Mouse (Mus musculus) mouse embryonic stem cell (cell line): ENCODE measurements at regions not wholly inside any gene's neighbourhood (a gene's known extent, or its start where the extent isn't known, plus 50 kb on each side); places are given as distances from the start of the nearest gene placed in this dataset.
"Not testable (repeated sequence)": the region's sequence is repeated elsewhere in the genome, so short reads cannot be mapped to it uniquely, and the experiment has no call there.

Experiments
- in situ Hi-C, 2 experiments: fragments of 300-500 bp; cut with MboI; formaldehyde crosslinking; loops; 1 replicate in 1 of 2; 3 replicates in 1 of 2; pipeline ENCODE4 v1.14.3; 2019 to 2020; ENCODE audit warnings: low sequenced_read_pairs in 2 of 2, low pct_unique_long_range_greater_than_20kb in 1 of 2, mixed read lengths in 1 of 2; ENCODE audit not compliant: unreplicated experiment in 1 of 2

- in situ Hi-C loops: not testable (repeated sequence)
Observed at GRCm38 (mm10) chr6:48341367-48341766, 54.0 kb upstream of the Krba1 start.

- in situ Hi-C loops: not testable (repeated sequence)
Observed at GRCm38 (mm10) chr6:48336964-48337363, 58.4 kb upstream of the Krba1 start.

- in situ Hi-C loops: no loop called here
Observed at GRCm38 (mm10) chr6:48288011-48288410, 107.4 kb upstream of the Krba1 start.

- in situ Hi-C loops: not testable (repeated sequence)
Observed at GRCm38 (mm10) chr6:48279646-48280045, 115.7 kb upstream of the Krba1 start.

- in situ Hi-C loops: not testable (repeated sequence)
Observed at GRCm38 (mm10) chr6:48261563-48261962, 133.8 kb upstream of the Krba1 start.

GRCm38 (mm10) chr6:48252989-48253388 is 142.4 kb upstream of the Krba1 start:
- in situ Hi-C loops: not testable (repeated sequence)

GRCm38 (mm10) chr6:48251954-48252353 is 143.4 kb upstream of the Krba1 start:
- in situ Hi-C loops: no loop called here

GRCm38 (mm10) chr6:48244191-48244590 is 151.2 kb upstream of the Krba1 start:
- in situ Hi-C loops: not testable (repeated sequence)

- in situ Hi-C loops: no loop called here
Observed at GRCm38 (mm10) chr6:48227431-48227830, 141.0 kb upstream of the Zfp746 start.

GRCm38 (mm10) chr6:48224206-48224605 is 137.8 kb upstream of the Zfp746 start:
- in situ Hi-C loops: no loop called here

GRCm38 (mm10) chr6:48222971-48223370 is 136.6 kb upstream of the Zfp746 start:
- in situ Hi-C loops: no loop called here

- in situ Hi-C loops: not testable (repeated sequence)
Observed at GRCm38 (mm10) chr6:48221806-48222205, 135.4 kb upstream of the Zfp746 start.

GRCm38 (mm10) chr6:48215212-48215611 is 128.8 kb upstream of the Zfp746 start:
- in situ Hi-C loops: no loop called here

- in situ Hi-C loops: no loop called here
Observed at GRCm38 (mm10) chr6:48209739-48210138, 123.3 kb upstream of the Zfp746 start.

GRCm38 (mm10) chr6:48209103-48209502 is 122.7 kb upstream of the Zfp746 start:
- in situ Hi-C loops: no loop called here

GRCm38 (mm10) chr6:48205722-48206121 is 119.3 kb upstream of the Zfp746 start:
- in situ Hi-C loops: no loop called here

- in situ Hi-C loops: loop anchor here in 1 of 2 experiments (25.0 kb wide), 1 partner anchor 562 kb away; the partner anchor contains the start of gene Gimap3
Observed at GRCm38 (mm10) chr6:48199951-48200350, 113.6 kb upstream of the Zfp746 start.

GRCm38 (mm10) chr6:48198806-48199205 is 112.4 kb upstream of the Zfp746 start:
- in situ Hi-C loops: loop anchor here in 1 of 2 experiments (25.0 kb wide), 1 partner anchor 563 kb away; the partner anchor contains the start of gene Gimap3

GRCm38 (mm10) chr6:48197696-48198378 is 111.4 kb upstream of the Zfp746 start:
- in situ Hi-C loops: loop anchor here in 1 of 2 experiments (25.0 kb wide), 1 partner anchor 564 kb away; the partner anchor contains the start of gene Gimap3

GRCm38 (mm10) chr6:48188363-48188762 is 102.0 kb upstream of the Zfp746 start:
- in situ Hi-C loops: loop anchor here in 1 of 2 experiments (25.0 kb wide), 1 partner anchor 574 kb away; the partner anchor contains the start of gene Gimap3
